Mouse (Mus musculus) liver, embryonic 14.5 days (tissue): ENCODE results near the gene Mlycd.

Experiments used
- CTCF ChIP-seq: IDR thresholded peaks from 2 replicates; pipeline ENCODE4 v1.5.1; 2016; ENCODE audit warnings: antibody characterized with exemption, low read depth, control low read depth
- EP300 ChIP-seq: IDR thresholded peaks from 2 replicates; pipeline ENCODE4 v1.6.1; 2016; ENCODE audit warnings: antibody characterized with exemption, low read depth

DNA sequence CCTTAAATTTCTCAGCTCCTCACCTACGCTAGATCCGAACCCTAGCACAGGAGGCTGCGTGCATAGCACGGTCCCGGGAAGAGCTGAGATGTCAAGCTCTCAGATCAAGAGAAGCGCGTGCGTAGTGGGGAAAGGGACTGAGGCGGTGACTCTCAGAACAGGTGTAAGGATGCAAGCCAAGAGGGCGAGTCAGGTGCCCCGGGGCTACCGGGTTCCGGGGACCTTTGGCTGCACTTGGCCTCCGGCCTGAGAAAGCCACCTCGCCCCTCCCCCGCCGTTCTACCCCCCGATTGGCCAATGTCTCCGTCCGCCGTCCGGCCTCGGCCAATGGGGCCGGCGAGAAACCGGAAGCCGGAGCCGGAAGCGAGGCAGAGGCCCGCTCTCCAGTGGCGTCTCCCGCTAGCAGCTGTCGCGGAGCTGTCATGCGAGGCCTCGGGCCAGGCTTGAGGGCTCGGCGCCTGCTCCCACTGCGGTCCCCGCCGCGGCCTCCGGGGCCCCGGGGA, at the start of gene Mlycd:
- TF ChIP-seq CTCF, result no peak
- no peak for TF ChIP-seq EP300
